Mouse (Mus musculus) adipose tissue, adult 10 weeks (tissue): ENCODE measurements around the gene Nckap5. TPM values are rescaled to one million over a fixed set of nuclear protein-coding genes. Genes with fewer than 3 reads are reported as not detected.

ENCODE experiments used
- polyA plus RNA-seq: library from polyadenylated mRNA; stranded (reverse); fragments of 350-450 nt; fragmentation: Illumina TruSeq; extraction: RNeasy Lipid Tissue Mini Kit (QIAGEN cat#74804); gene quantifications from one replicate; pipeline ENCODE4 v1.2.3, GENCODE M21; 2014; ENCODE audit warnings: low read depth, low replicate concordance

The Nckap5 gene
- 1.5 TPM for polyA plus RNA-seq

GRCm38 (mm10) chr1:126830031-126830927 is at the start of gene Nckap5:
Gene Nckap5, minus strand, starts transcription at chr1:126830799.

DNA sequence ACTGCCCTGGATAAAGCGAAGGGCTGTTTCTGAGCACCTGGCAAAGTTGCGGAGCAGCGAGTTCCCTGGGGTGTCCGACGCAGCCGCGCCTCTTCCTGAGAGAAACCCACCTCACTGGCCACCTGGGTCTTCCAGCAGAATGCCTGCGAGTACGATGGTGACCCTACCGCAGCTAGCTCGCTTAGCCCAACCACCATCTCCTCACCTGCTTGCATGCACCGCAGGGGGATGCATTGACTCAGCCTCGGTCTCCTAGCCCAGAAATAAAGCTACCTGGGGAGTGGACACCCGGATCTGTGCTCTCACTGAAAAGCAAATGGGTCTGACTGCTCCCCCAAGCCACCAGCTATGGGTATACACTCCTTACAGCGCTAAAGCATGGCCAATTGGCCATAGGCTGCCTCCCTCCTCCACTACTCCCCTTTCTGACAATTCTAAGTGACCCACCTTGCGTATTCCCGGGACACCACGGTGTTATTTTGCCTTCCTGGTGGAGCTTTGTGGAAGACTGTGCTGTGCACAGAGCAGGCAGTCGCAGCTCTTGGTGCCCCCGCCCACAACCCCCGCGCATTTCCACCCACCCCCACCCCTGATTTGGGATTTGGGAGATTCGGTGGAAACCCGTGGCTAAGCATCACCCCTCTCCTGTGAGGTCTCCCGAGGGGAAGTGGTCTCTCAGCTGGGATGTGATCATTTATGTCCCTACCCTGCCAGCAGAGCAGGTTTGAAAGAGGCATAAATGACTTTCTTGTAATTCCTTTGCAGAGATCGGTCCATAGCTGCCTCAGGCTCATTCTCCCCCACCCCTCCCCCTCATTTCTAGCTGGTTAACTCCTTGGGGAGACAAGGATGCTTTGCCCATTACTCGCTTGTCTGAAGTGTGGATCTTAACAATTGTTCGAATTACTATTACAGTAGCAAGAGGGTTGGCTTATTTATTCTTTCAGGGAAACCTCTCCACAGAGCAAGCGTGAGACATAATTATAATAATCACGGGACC is 917.7 kb downstream of the Nckap5 start, which contains the start of gene Lypd1:
Gene Lypd1, minus strand, starts transcription at position 501 of the 1,000 bp plus-strand sequence.

